Mouse (Mus musculus) ES-E14 (cell line): ENCODE measurements at regions not wholly inside any gene's neighbourhood (a gene's known extent, or its start where the extent isn't known, plus 50 kb on each side); places are given as distances from the start of the nearest gene placed in this dataset.

Experiments
- DNase-seq: peaks from one replicate; pipeline ENCODE4 v3.0.0-alpha.2; 2013; ENCODE audit warnings: low read depth, low spot score
- H3K27ac ChIP-seq: 2 replicates; pipeline ENCODE4 v1.5.1; 2012; ENCODE audit warnings: low read depth, mild to moderate bottlenecking, low read length, moderate library complexity, mixed read lengths; ENCODE audit not compliant: poor library complexity, insufficient read depth, severe bottlenecking
- H3K36me3 ChIP-seq: 2 replicates; pipeline ENCODE4 v1.6.1; 2012; ENCODE audit warnings: mild to moderate bottlenecking, low read length, moderate library complexity, mixed read lengths; ENCODE audit not compliant: control insufficient read depth, poor library complexity, insufficient read depth, severe bottlenecking
- H3K4me1 ChIP-seq, 2 experiments: fragments of 150-350 bp in 1 of 2; sonication (generic) in 1 of 2; 2 replicates each; pipeline ENCODE4 v1.6.1; 2012; ENCODE audit warnings: low read length in 2 of 2, mild to moderate bottlenecking in 1 of 2, mixed read lengths in 1 of 2; ENCODE audit not compliant: control insufficient read depth in 2 of 2, insufficient read depth in 2 of 2, poor library complexity in 1 of 2
- H3K4me3 ChIP-seq, 2 experiments: fragments of 150-350 bp in 1 of 2; sonication (generic) in 1 of 2; 2 replicates each; pipeline ENCODE4 v1.5.1; 2012; ENCODE audit warnings: low read length in 2 of 2, low read depth in 1 of 2, mild to moderate bottlenecking in 1 of 2, mixed read lengths in 1 of 2; ENCODE audit not compliant: insufficient read depth in 1 of 2, poor library complexity in 1 of 2, severe bottlenecking in 1 of 2
- H3K9ac ChIP-seq: 2 replicates; pipeline ENCODE4 v1.6.1; 2012; ENCODE audit warnings: low read depth, mild to moderate bottlenecking, low read length, mixed read lengths; ENCODE audit not compliant: poor library complexity, insufficient read depth, severe bottlenecking
- H3K9me3 ChIP-seq: fragments of 150-350 bp; sonication (generic); 2 replicates; pipeline ENCODE4 v1.6.1; 2012; ENCODE audit warnings: low read depth, mild to moderate bottlenecking, low read length; ENCODE audit not compliant: control insufficient read depth, insufficient read depth
- CHD2 ChIP-seq: IDR thresholded peaks from 2 replicates; pipeline ENCODE4 v1.6.1; 2014; ENCODE audit warnings: mild to moderate bottlenecking, low read depth, low read length, inconsistent platforms
- HCFC1 ChIP-seq: IDR thresholded peaks from 2 replicates; pipeline ENCODE4 v1.6.1; 2012; ENCODE audit warnings: low read length, inconsistent platforms, borderline replicate concordance; ENCODE audit not compliant: insufficient read depth
- MAFK ChIP-seq: IDR thresholded peaks from 2 replicates; pipeline ENCODE4 v1.6.1; 2014; ENCODE audit warnings: mild to moderate bottlenecking, low read depth, low read length, inconsistent platforms; ENCODE audit not compliant: insufficient read depth
- ZC3H11A ChIP-seq: IDR thresholded peaks from 2 replicates; pipeline ENCODE4 v1.6.1; 2012; ENCODE audit warnings: low read depth, mild to moderate bottlenecking, inconsistent platforms, low read length, borderline replicate concordance
- ZNF384 ChIP-seq: IDR thresholded peaks from 2 replicates; pipeline ENCODE4 v1.6.1; 2012; ENCODE audit warnings: low read depth, low read length, inconsistent platforms
- in situ Hi-C, 2 experiments: fragments of 600-800 bp; cut with MboI; formaldehyde crosslinking; loops; one replicate each; pipeline ENCODE4 v1.15.1; 2025; ENCODE audit warnings: low sequenced_read_pairs in 2 of 2, inconsistent platforms in 1 of 2; ENCODE audit not compliant: unreplicated experiment in 2 of 2

- in situ Hi-C loops = no loop called here
- no peak overlapping the region for H3K4me3 ChIP-seq
- H3K9ac ChIP-seq = no peak overlapping the region
- DNase-seq = no peak
- TF ChIP-seq ZNF384 (no peak), MAFK (no peak), HCFC1 (no peak), CHD2 (no peak), ZC3H11A (no peak)
- H3K36me3 ChIP-seq = no peaks in the 10 kb centered on the region
- 0 out of 4 replicates have a peak, but pooled peaks cover 0 to 3% of the 10 kb centered on the region in 2 experiments for H3K4me1 ChIP-seq
- no peaks in the 10 kb centered on the region for H3K9me3 ChIP-seq
- H3K27ac ChIP-seq = no peak overlapping the region
Measured at GRCm38 (mm10) chr16:29837025-29837629, 227.1 kb upstream of the Hes1 start.

- Histone ChIP-seq H3K36me3 (no peaks in the 10 kb centered on the region), H3K9ac (no peak overlapping the region), H3K4me3 (no peak overlapping the region), H3K27ac (no peak overlapping the region), H3K4me1 (0 out of 4 replicates have a peak, but pooled peaks cover 0 to 3% of the 10 kb centered on the region in 2 experiments), H3K9me3 (no peaks in the 10 kb centered on the region)
- DNase-seq = no peak
- in situ Hi-C loops = no loop called here
- TF ChIP-seq MAFK (no peak), ZC3H11A (no peak), HCFC1 (no peak), CHD2 (no peak), ZNF384 (no peak)
Measured at GRCm38 (mm10) chr16:29837874-29838273, 226.3 kb upstream of the Hes1 start.

GRCm38 (mm10) chr16:29838981-29839661, 225.1 kb upstream of the Hes1 start:
- H3K27ac ChIP-seq = no peak overlapping the region
- H3K4me1 ChIP-seq = 0 out of 4 replicates have a peak, but pooled peaks cover 0 to 3% of the 10 kb centered on the region in 2 experiments
- in situ Hi-C loops = no loop called here
- H3K9ac ChIP-seq = peak overlapping the region; percentile 38; the same call in 1 of the 2 replicates
- TF ChIP-seq HCFC1 = no peak
- no peak for TF ChIP-seq CHD2
- no peak for TF ChIP-seq ZC3H11A
- TF ChIP-seq ZNF384 = peak; percentile 87
- TF ChIP-seq MAFK = peak; percentile 99
- no peaks in the 10 kb centered on the region for H3K36me3 ChIP-seq
- no peak for DNase-seq
- H3K4me3 ChIP-seq = peak overlapping the region; percentile 47 to 66
- H3K9me3 ChIP-seq = no peaks in the 10 kb centered on the region

- no peaks in the 10 kb centered on the region for H3K9me3 ChIP-seq
- DNase-seq = no peak
- H3K36me3 ChIP-seq = no peaks in the 10 kb centered on the region
- peaks cover 0 to 6% of the 10 kb centered on the region in 2 experiments; a peak in 1 of 4 replicates for H3K4me1 ChIP-seq
- in situ Hi-C loops = no loop called here
- H3K4me3 ChIP-seq = peak overlapping the region; percentile 47 to 66; a peak in 2 of 4 replicates
- 0 out of 2 replicates have a peak overlapping the region, but pooled peaks have one; percentile 38 for H3K9ac ChIP-seq
- TF ChIP-seq HCFC1 = no peak
- TF ChIP-seq MAFK = no peak
- no peak for TF ChIP-seq ZC3H11A
- no peak for TF ChIP-seq ZNF384
- TF ChIP-seq CHD2 = no peak
- H3K27ac ChIP-seq = no peak overlapping the region
Measured at GRCm38 (mm10) chr16:29839662-29840001, 224.6 kb upstream of the Hes1 start.
